Mouse (Mus musculus) urinary bladder, postnatal 10 days (tissue): ENCODE data around the gene Hsp90ab1.

Experiments used
- DNase-seq: peaks from one replicate; pipeline ENCODE4 v3.0.0; 2022; ENCODE audit warnings: low spot score

The Hsp90ab1 gene

DNA sequence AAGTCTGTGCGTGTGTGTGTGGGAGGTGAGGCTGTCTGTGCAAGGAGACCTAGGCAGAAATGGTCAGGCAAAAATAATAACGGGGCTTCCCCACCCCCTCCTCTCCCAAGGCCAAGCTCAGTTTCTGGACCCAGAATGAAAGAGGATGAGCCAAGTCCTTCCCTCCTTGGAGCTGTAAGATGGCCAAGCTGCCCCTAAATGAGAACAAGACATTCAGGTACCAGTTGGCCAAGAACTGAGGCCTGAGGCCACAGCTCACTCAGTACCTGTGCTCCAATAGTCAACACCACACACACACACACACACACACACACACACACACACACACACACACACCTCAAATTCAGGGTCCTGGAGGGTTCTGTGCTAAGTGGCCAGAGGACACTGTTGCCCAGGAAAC lies 30.4 kb downstream of the Hsp90ab1 start:
- no peak for DNase-seq

DNA sequence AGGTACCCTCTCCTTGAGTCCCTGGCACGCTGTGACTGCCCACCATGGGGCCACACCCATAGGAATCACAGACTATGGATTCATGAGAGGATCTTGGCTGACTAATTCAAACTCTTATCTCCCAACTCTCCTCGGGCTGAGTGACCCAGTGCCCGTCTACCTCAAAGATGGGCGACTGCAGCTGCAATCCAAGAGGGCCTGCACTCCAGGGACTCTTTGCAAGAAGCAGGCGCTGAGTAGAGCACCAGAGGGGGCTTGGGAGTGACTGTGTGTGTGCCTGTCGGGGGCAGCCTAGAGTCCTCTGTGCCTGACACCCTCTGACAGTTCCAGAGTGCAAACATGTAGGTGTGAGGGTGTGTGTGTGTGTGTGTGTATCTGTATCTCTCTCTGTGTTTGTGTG lies 30.9 kb downstream of the Hsp90ab1 start:
- DNase-seq: no peak

DNA sequence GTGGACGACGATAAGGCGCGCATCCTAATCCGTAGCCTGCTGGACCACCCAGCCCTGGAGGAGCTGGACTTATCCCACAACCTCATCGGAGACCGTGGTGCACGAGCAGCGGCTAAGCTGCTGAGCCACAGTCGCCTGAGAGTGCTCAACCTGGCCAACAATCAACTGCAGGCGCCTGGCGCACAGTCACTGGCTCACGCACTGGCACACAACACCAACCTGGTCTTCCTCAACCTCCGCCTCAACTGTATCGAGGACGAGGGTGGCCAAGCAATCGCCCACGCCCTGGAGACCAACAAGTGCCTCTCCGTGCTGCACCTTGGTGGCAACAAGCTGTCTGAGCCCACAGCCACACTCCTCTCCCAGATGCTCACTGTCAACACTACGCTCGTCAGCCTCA lies 33.4 kb downstream of the Hsp90ab1 start:
- DNase-seq: no peak

DNA sequence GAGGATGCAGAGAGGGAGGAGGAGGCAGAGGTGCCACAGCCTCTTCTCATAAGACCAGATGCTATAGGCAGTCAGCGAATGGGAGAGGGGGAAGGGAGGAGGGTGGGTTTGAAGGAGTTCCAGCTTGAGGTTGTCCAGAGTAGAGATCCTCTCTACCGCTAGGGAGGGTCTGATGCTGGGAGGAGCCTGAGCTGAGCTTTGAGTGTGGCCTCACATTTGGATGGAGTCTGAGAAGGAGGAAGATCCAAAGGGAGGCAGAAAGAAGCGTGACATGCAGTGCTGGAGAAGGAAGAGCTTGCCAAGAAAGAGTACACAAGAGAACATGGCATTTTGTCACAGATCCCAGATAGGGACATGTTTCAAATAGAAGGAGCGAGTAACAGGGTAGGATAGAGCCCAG lies 34.7 kb downstream of the Hsp90ab1 start:
- DNase-seq: no peak

DNA sequence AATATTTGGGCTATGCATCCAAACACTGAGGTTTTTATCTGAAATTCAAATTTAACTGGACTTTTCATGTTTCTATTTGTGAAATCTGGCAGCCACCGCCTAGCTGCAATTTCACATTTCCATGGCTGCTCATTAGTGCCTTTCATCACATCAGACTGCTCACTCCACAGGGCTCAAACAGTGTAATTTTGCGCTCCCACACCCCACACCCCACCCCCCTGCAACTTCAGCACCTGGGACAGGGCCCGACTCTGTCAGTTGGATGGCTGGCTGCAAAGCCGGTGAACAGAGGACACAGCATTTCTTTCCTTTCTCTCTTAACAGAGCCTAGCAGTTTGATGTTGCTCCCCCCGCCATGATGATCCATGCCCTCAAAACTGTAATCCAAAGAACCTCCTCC lies 36.8 kb downstream of the Hsp90ab1 start:
- no peak for DNase-seq

DNA sequence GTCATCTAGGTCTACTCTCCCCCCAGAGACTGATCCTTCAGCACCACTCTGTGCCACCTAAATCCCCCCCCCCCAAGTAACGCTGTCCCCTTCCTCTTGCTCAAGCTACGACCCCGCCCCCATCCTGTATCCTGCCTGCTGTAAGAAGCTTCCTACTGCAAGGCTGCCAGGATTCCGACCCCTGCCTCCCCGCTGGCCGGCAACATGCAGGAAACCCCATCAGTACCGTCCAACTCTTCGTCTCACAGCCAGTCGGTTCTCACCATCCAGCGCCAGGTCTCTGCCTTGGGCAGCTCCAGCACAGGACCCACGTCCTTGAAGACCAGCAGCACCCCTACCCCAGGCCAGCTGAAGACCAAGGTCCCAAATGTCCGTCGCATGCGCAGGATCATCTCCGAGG lies 40.2 kb downstream of the Hsp90ab1 start:
- no peak for DNase-seq

DNA sequence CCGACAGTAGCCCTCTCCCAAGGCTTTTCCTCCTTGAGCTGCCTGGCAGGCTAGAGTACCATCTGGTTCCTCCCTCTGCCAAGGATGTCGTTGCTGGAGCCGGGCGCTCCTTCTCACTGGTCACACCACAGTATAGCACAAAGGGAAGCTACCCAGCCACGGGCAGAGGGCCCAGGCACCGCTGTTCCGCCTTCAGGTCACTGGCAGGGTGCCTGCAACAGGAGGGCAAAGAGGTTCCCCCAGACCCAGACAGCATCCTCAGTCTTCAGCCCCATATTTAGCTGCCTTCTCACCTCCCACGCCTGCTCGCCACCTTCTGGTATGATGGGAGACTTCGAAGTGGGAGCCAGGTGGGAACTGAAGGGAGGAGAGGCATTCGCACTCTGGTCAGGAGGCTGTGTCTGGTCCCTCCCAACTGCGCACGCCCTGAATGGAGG lies 42.7 kb downstream of the Hsp90ab1 start:
- no peak for DNase-seq

DNA sequence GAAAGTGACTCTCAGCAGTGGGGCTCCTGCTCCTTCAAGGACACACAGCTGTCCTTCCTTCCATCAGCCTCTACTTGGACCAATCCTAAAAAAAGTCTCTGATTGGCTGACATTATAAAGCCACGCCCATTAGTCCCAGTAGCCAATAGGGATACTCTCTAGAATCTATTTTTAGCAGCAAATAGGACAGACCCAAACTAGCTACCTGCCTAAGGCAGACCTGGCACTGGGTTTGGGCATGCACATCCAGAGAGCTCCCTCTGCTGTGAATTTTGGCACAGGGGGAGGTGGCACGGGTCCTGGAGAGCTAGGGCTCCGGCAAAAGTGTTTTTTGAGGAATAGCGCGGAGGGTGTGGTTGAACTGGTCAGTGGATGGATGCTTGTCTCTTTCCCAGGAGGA lies 46.5 kb downstream of the Hsp90ab1 start:
- no peak for DNase-seq

DNA sequence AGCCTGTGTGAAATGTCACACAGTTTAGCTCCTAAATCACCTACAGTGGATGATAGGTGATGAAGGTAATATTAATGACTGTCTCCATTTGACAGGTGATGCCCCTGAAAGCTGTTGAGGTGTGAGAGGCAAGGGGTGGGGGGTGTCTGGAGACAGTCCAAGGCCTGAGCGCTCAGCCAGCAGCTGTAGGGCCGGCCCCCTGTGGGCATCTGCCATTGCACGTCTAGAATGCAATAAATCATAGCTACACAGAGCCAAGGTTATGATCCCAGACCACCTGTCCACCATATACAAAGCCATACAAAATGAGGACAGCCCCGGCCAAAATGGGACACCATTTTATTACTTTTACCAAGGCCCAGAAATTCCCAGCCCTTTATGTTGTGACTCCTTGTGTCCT lies 48.1 kb downstream of the Hsp90ab1 start:
- no peak for DNase-seq

DNA sequence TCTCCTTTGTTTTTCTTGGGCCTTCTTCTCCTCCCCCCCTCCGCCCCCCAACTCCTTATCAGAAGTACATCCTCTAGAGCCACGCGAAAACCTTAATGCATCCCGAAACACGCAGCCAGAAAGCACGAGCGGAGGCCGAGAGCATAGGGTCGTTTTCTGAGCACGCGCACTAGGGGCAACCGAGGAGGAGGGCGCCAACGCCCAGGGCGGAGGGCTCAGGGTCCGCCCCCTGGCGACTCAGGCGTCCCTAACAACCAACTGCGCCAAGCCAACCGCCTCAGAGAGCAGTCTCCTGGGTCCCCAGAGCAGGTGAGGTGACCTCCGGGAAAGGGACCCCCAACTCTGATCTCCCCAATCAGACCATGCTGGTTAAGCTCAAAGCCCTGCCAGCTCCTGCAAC lies 49.8 kb downstream of the Hsp90ab1 start, which contains the start of gene Tcte1:
Gene Tcte1, plus strand, starts transcription at position 172 of the 400 bp plus-strand sequence.
- DNase-seq: no peak

DNA sequence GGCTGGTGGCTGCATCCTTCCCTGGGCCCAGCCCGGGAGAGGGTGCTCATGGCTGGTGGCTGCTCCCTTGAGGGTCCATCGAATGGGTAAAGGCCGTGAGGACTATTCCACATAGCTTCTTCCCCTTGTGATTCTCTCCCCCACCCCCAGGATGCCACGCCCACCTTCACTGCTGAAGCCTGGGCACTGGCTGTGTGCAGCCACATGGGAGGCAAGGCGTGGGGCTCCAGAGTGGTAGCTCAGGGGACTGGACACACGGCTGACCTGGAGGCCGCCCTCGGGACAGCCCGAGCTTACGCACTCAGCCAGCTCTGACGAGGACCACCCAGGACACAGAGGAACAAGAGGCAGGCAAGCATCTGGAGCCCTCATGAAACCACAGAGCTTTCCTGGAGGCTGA lies 52.9 kb downstream of the Hsp90ab1 start:
- no peak for DNase-seq

DNA sequence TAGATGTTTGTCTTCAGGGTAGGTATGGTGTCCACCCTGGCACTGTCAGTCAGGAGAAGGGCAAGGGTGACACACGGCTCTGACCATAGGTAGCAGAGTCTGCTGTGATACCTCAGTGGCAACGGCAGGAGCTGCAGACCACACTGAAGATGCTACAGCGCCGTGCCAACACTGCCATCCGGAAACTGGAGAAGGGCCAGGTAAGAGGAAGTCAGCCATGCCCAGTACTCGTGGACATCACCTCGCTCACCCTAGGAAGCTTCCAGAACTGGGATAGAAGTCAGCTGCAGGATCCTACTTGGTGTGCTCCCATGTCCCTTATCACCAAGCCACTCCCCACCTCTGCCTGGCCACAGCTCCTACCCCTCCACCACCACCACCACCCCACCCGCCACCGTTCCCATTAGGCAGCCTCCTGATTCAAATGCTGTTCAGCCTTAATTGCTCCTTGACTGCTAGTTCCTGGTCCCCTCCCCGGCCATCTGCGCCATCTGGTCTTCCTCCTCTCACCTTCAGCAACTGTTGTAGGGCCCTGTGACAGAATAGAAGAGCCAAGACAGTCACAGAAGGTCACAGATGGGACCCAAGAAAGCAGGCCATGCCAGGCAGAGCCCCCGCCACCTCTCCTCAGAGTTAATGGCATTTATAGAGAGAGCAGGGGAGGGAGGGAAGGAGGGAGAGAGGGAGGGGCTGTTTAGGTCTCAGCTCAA lies 54.1 kb downstream of the Hsp90ab1 start:
- DNase-seq: no peak
